Mouse (Mus musculus) forebrain, embryonic 11.5 days (tissue): ENCODE data around the gene Rcor1. TPM values are rescaled to one million over a fixed set of nuclear protein-coding genes. Genes with fewer than 3 reads are reported as not detected.

ENCODE experiments used
- ATAC-seq: fragments of 200-750 bp; cut with Nextera tagmentation; replicated peaks from 2 replicates; pipeline ENCODE4 v1.8.0; 2017; ENCODE audit warnings: moderate TSS enrichment; ENCODE audit not compliant: low FRiP score
- DNase-seq: peaks from one replicate; pipeline ENCODE4 v3.0.0-alpha.2; 2017; ENCODE audit warnings: low spot score
- H3K27ac ChIP-seq: fragments of 300-500 bp; sonication (generic); 2 replicates; pipeline ENCODE4 v1.5.1; 2014; ENCODE audit warnings: low read depth, low read length
- H3K27me3 ChIP-seq: fragments of 300-500 bp; sonication (generic); 2 replicates; pipeline ENCODE4 v1.6.1; 2014; ENCODE audit warnings: mild to moderate bottlenecking, low read length, mixed read lengths; ENCODE audit not compliant: control insufficient read depth, insufficient read depth
- H3K36me3 ChIP-seq: fragments of 300-500 bp; sonication (generic); 2 replicates; pipeline ENCODE4 v1.6.1; 2014; ENCODE audit warnings: mild to moderate bottlenecking, low read length, moderate library complexity, mixed read lengths; ENCODE audit not compliant: control insufficient read depth, insufficient read depth
- H3K4me1 ChIP-seq: fragments of 300-500 bp; sonication (generic); replicated peaks from 2 replicates; pipeline ENCODE4 v1.6.1; 2014; ENCODE audit warnings: low read length, mixed read lengths; ENCODE audit not compliant: control insufficient read depth, insufficient read depth
- H3K4me2 ChIP-seq: fragments of 300-500 bp; sonication (generic); 2 replicates; pipeline ENCODE4 v1.6.1; 2014; ENCODE audit warnings: low read depth, mild to moderate bottlenecking, low read length, moderate library complexity, mixed read lengths; ENCODE audit not compliant: severe bottlenecking
- H3K4me3 ChIP-seq: fragments of 300-500 bp; sonication (generic); 2 replicates; pipeline ENCODE4 v1.5.1; 2014; ENCODE audit warnings: low read depth, low read length
- H3K9ac ChIP-seq: fragments of 300-500 bp; sonication (generic); 2 replicates; pipeline ENCODE4 v1.6.1; 2014; ENCODE audit warnings: low read length
- H3K9me3 ChIP-seq: fragments of 300-500 bp; sonication (generic); 2 replicates; pipeline ENCODE4 v1.6.1; 2016; ENCODE audit warnings: low read length, mixed read lengths; ENCODE audit not compliant: control insufficient read depth
- whole genome bisulfite sequencing: fragments of 180-500 bp; shearing (Covaris S2); extraction: QIAGEN DNeasy Blood & Tissue Kit; methylation state at CpG from one replicate; pipeline ENCODE4 v1.1.7; 2014; 5-methylcytosine and 5-hydroxymethylcytosine counted together
- polyA plus RNA-seq: library from polyadenylated mRNA; unstranded; fragments of >200 nt; fragmentation: Nextera tagmentation; extraction: Ambion mirVana; gene quantifications from 2 replicates; pipeline ENCODE4 v1.2.1, GENCODE M21; 2014

Gene Rcor1
- polyA plus RNA-seq, 1 experiment from 2014 or later: 14.2 TPM

GRCm38 (mm10) chr12:111089145-111089544 lies 50.0 kb downstream of the Rcor1 start:
- Histone ChIP-seq H3K27ac (no peak overlapping the region), H3K4me1 (no peaks in the 10 kb centered on the region), H3K27me3 (no peaks in the 10 kb centered on the region), H3K9me3 (no peaks in the 10 kb centered on the region), H3K4me3 (no peak overlapping the region), H3K9ac (no peak overlapping the region), H3K36me3 (no peaks in the 10 kb centered on the region), H3K4me2 (no peak overlapping the region)
- DNase-seq (no peak), ATAC-seq (no peak)
- WGBS: 75% methylated on average over 7 of the region's 7 CpGs

GRCm38 (mm10) chr12:111090801-111091200 lies 51.6 kb downstream of the Rcor1 start:
- ATAC-seq: no peak
- Histone ChIP-seq H3K9me3 (no peaks in the 10 kb centered on the region), H3K27me3 (no peaks in the 10 kb centered on the region), H3K36me3 (no peaks in the 10 kb centered on the region), H3K27ac (no peak overlapping the region), H3K4me1 (no peaks in the 10 kb centered on the region), H3K9ac (no peak overlapping the region), H3K4me2 (no peak overlapping the region), H3K4me3 (no peak overlapping the region)
- DNase-seq: no peak

- 77% methylated on average over 10 of the region's 10 CpGs for WGBS
- Histone ChIP-seq H3K4me3 (no peak overlapping the region), H3K4me2 (no peak overlapping the region), H3K9ac (no peak overlapping the region), H3K27me3 (no peaks in the 10 kb centered on the region), H3K9me3 (no peaks in the 10 kb centered on the region), H3K36me3 (no peaks in the 10 kb centered on the region), H3K27ac (no peak overlapping the region), H3K4me1 (no peaks in the 10 kb centered on the region)
- DNase-seq (no peak), ATAC-seq (no peak)
Observed at GRCm38 (mm10) chr12:111091981-111092380, 52.8 kb downstream of the Rcor1 start.

GRCm38 (mm10) chr12:111094073-111094472 lies 54.9 kb downstream of the Rcor1 start:
- ATAC-seq: no peak
- Histone ChIP-seq H3K9me3 (no peaks in the 10 kb centered on the region), H3K4me1 (no peaks in the 10 kb centered on the region), H3K27ac (no peak overlapping the region), H3K9ac (no peak overlapping the region), H3K36me3 (no peaks in the 10 kb centered on the region), H3K27me3 (no peaks in the 10 kb centered on the region), H3K4me3 (no peak overlapping the region), H3K4me2 (no peak overlapping the region)
- WGBS: 87% methylated on average over 5 of the region's 5 CpGs
- no peak for DNase-seq

- Histone ChIP-seq H3K27ac (no peak overlapping the region), H3K27me3 (no peaks in the 10 kb centered on the region), H3K4me1 (no peaks in the 10 kb centered on the region), H3K4me3 (no peak overlapping the region), H3K9me3 (no peaks in the 10 kb centered on the region), H3K36me3 (no peaks in the 10 kb centered on the region), H3K9ac (no peak overlapping the region), H3K4me2 (no peak overlapping the region)
- no peak for DNase-seq
- no peak for ATAC-seq
- 94% methylated on average over 6 of the region's 6 CpGs for WGBS
Observed at GRCm38 (mm10) chr12:111095086-111095485, 55.9 kb downstream of the Rcor1 start.

GRCm38 (mm10) chr12:111096249-111096648 lies 57.1 kb downstream of the Rcor1 start:
- no peak overlapping the region for H3K9ac ChIP-seq
- ATAC-seq (no peak), DNase-seq (no peak)
- H3K27me3 ChIP-seq: no peaks in the 10 kb centered on the region
- H3K36me3 ChIP-seq: no peaks in the 10 kb centered on the region
- WGBS: 94% methylated on average over 6 of the region's 6 CpGs
- H3K9me3 ChIP-seq: no peaks in the 10 kb centered on the region
- no peak overlapping the region for H3K27ac ChIP-seq
- no peak overlapping the region for H3K4me3 ChIP-seq
- H3K4me1 ChIP-seq: no peaks in the 10 kb centered on the region
- no peak overlapping the region for H3K4me2 ChIP-seq

- no peak overlapping the region for H3K4me3 ChIP-seq
- no peaks in the 10 kb centered on the region for H3K9me3 ChIP-seq
- H3K4me1 ChIP-seq: no peaks in the 10 kb centered on the region
- WGBS: 99% methylated on average over 8 of the region's 8 CpGs
- DNase-seq (no peak), ATAC-seq (no peak)
- no peak overlapping the region for H3K4me2 ChIP-seq
- H3K36me3 ChIP-seq: no peaks in the 10 kb centered on the region
- no peak overlapping the region for H3K27ac ChIP-seq
- no peak overlapping the region for H3K9ac ChIP-seq
- no peaks in the 10 kb centered on the region for H3K27me3 ChIP-seq
Observed at GRCm38 (mm10) chr12:111097036-111097435, 57.9 kb downstream of the Rcor1 start.

- no peak overlapping the region for H3K27ac ChIP-seq
- no peak for DNase-seq
- H3K4me3 ChIP-seq: no peak overlapping the region
- H3K9me3 ChIP-seq: no peaks in the 10 kb centered on the region
- H3K27me3 ChIP-seq: no peaks in the 10 kb centered on the region
- H3K36me3 ChIP-seq: peaks cover 27% of the 10 kb centered on the region; the same call in 1 of the 2 replicates
- no peak for ATAC-seq
- no peak overlapping the region for H3K9ac ChIP-seq
- H3K4me2 ChIP-seq: no peak overlapping the region
- no peaks in the 10 kb centered on the region for H3K4me1 ChIP-seq
- 94% methylated on average over 8 of the region's 8 CpGs for WGBS
Observed at GRCm38 (mm10) chr12:111111176-111111575, 72.0 kb downstream of the Rcor1 start.

GRCm38 (mm10) chr12:111114593-111114992 lies 75.4 kb downstream of the Rcor1 start:
- Histone ChIP-seq H3K9ac (no peak overlapping the region), H3K4me2 (no peak overlapping the region), H3K27me3 (no peaks in the 10 kb centered on the region), H3K4me1 (no peaks in the 10 kb centered on the region), H3K4me3 (no peak overlapping the region), H3K9me3 (no peaks in the 10 kb centered on the region), H3K27ac (no peak overlapping the region), H3K36me3 (peaks cover 30% of the 10 kb centered on the region; the same call in 1 of the 2 replicates)
- ATAC-seq: no peak
- 89% methylated on average over 5 of the region's 5 CpGs for whole genome bisulfite sequencing
- DNase-seq: no peak
